Mouse (Mus musculus): ENCODE data around the gene Dck.
A peak's percentile ranks its signal among the peaks of the same experiment; 100 is the strongest.

Gene Dck

DNA sequence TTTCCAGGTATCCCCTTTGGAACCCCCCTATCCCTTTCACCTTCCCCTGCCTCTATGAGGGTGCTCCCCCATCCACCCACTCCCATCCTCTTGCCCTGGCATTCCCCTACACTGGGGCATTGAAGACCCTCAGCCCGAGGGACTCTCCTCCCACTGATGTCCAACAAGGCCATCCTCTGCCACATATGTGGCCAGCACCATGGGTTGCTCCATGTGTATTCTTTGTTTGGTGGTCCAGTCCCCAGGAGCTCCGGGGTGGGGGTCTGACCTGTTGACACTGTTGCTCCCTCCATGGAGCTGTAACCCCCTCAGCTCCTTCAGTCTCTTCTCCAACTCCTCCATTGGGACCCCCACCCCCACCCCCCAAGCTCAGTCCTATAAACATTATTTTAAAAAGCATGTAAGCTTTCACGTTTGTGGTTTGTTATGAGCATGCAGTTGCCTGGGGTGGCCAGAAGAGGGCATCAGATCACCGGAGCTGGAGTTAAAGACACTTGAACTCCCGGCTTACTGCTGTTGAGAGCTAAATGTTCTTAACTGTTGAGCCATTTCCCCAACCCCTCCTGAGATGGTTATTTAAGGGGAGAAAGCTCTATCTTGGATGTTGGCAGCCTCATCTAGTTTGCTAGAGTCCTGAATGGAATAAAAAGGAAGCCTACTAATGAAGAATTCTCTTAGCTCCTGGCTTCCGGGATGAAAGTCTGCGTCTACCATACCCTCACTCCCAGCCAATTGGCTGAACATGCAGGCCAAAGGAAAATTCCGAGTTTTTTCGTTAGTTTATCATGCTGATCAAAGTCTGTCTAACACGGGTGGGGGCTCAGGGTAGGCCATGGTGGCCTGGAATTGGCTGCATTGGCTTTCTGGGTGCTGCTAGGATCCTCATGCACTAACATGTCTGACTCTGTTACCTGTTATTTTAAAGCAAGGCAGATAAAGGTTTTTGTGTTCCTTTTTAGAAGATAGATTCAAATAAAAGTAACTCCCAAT is 26.8 kb downstream of the Dck start:
- peak; percentile 59 for DNase-seq (ENCODE audit: low read depth, low spot score)

DNA sequence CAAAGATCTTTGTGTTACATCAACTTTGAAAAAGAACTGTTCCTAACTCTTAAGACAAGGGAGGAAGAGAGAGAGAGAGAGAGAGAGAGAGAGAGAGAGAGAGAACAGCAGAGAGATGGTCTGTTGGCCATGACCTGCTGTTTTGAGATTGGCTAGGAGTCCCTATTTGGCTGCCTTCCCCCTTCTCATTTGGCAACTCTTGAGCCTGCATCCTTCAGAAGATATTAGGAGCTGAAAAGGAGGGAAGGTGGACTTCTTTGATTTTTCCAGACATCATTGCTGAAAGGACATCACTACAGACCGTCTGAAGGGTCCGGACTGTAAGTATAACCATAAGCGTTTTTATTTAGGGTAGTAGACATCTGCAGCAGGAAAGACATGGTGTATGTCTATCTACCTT is 28.9 kb downstream of the Dck start:
- no peak for DNase-seq (ENCODE audit: low read depth, low spot score)

DNA sequence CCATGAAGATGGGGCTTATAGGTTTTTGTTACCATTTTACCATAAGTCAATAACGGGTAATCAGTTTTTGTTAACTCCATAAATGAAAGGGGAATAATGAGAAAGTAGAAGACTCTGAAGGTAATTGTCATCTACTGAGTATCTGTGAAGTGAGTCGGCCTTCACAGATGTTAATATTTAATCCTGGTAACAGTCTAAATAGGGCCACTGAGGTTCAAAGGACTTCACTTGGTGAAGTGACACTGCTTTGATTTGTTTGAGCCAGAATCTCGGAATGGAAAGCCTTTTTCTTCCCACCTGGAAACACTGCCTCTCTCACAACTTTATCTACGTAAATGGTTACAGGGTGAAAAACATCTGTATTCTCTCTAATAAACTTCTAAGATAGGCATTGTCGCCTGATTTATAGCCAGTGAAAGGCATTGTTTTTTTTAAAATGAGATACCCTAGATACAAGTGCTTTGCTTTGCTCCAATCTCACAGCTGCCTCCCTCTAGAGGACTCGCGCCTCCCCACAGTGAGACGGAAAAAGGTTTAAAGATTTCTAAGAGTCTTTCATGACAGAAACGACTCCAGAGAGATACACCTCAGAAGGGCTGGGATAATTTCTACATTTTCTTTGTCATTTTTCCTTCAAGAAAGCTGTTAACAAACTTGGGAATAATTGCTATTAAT is 31.3 kb downstream of the Dck start:
- no peak for DNase-seq (ENCODE audit: low read depth, low spot score)

DNA sequence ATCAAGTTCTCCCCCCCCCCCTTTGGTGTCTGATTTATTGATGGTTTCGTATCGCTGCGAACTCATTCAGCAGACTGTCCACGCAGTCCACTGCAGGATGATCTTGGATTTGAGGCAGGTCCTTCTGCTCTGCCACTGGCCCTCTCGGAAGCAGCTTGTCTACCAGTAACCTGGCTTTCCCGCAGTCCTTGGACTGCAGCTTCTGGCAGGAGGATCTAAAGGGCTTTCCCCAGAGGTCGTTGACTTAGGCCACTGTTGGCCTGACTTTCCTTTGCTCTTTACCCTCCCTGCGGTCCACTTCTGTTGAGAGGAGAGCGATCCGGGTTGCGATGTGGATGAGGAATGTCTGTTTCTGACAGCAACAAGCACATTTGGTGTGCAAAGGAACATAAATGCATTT is 31.8 kb downstream of the Dck start:
- no peak for DNase-seq (ENCODE audit: low read depth, low spot score)

DNA sequence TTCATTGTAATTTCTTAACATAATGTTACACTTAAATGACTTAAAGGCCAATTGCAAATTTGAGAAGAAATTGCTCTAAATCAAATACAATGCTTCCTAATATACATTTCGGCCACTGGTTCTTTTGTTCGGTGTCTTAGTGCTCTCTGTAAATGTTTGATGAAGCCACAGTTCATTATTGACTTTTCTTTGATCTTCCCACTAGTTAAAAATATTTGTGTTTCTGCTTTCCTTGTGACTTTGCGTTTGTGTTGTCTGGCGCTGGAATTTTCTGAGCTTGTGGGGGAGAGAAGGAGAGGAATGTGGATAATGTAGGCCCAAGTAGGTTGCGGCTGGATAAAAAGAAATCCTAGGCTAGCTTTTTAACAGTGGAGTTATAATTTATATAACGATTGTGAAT is 32.3 kb downstream of the Dck start:
- no peak for DNase-seq (ENCODE audit: low read depth, low spot score)

DNA sequence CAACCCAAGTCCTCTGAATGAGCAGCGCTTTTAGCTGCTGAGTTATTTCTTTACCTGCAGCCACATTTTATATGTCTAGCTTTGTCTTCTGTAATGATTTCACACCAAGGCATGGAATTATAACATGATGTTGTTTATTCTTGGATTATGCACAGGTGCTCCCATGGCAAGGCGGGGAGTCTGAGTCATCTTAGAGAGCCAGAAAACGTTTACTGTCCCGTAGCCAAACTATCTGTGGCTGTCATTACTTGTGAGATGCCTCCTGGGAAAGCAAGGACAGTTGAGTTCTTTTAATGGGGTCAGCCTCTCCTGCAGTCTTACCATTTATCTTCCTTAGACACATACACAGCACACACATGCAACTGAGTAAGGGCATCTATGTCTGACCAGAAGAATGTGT is 40.8 kb downstream of the Dck start:
- no peak for DNase-seq (ENCODE audit: low read depth, low spot score)

DNA sequence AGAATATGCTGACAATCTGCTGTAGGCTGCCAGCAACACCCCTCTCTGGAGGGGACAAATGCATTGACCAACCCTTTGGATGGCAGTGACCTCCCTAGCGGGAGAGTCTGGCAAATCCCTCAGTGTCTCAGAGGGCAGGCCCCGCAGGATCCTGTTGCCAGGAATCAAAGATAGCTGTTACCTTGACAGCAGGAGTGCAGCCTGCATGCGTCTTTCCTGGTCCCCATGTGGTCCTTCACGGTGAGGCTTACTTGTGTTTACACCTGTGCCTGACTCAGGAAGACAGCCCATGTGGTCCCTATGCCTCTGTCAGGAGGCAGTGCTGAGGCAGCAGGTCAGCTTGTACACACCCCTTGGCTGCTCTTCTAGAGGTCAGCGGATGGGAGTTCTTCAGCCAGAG is 41.5 kb downstream of the Dck start:
- DNase-seq (ENCODE audit: low read depth, low spot score) = no peak

DNA sequence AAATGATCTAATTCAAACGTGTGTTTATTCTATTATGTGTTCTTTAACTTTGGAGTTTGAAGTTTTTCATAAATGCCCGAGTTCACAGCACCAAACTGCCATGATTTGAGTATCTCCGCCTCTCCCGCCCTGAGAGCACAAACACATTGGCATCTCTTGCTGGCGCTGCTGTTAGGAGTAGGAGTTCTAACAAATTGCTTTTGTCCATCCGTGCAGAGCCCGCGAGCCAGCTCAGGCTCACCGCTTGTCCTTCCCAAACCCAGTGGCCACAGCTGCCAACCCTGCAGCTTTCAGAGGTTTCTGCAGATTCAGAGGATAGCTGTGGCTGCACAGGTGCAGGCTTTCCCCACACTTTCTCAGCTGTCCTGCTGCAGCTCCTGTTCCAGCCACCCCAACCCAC is 42.5 kb downstream of the Dck start:
- DNase-seq (ENCODE audit: low read depth, low spot score) = no peak

DNA sequence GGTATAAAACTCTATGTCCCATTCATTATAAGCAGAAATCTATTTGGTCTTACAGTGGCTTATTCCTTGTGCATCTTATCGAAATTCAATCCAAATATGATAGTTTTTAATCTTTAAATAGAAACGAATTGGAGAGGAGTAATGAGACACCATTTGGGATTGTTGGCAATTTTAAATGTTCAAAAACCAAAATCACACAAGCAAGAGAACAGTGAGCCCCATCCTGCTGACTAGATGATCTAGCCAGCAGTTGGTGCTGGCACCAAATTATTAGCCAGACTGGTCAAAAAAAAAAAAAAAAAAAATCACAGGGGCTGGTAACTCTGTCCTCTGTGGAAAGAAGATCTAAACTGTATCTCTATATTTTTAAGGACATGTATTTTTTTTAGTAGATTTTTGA is 48.4 kb downstream of the Dck start:
- no peak for DNase-seq (ENCODE audit: low read depth, low spot score)

DNA sequence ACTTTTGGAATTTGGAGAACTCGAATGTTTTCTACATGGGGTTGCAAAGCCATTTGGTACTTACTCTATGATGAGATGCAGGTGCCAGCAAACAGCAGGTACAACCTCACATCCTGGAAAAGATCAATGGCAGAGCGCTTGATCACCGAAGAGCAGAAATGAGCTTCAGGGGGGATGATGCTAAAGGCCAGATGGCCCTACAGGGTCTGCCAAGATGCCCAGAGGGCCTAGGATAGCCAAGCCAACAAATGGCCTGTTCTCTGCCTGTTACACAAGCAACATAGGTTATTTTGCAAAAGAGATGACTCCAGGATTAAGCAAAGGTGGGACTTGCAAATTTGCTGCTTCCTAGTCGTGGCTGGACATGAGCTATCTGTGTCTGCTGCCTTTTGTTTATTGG is 49.8 kb downstream of the Dck start:
- DNase-seq (ENCODE audit: low read depth, low spot score) = no peak

DNA sequence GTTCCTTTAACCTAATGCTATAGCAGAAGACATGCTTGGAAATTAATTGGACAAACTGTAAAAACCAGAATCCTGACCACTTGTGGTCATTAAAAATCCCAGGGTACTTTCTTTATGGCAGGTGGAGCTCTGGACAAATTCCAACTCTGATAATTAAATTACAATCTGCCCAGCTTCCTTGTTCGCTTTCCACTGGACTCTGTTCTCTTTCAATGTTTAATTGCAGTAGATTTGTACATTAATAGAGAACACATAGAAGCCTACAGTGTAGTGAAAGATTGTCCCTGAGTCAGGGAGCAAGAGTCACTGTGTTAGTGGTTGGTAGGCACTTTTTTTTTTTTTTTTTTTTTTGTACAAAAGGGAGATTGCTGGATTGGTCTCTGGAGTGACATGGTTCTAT is 56.7 kb downstream of the Dck start:
- DNase-seq (ENCODE audit: low read depth, low spot score) = peak; percentile 10

DNA sequence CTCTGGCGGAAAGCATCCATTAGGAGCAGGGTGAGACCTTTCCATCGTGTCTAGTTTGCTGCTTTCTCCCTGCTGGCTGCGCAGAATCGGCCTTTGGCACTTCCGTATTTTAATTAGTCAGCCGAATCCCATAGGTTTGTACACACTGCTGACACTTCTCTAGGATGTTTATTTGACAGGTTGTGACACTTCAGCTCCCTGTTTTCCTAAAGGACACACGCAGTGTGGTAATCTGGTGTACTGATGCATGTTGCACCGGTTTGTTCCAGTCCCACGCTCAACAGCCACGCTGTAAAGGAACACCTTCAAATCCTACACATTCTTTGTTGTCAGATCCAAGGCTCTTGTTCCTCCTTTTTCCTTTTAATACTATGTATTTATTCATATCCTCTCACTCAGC is 60.0 kb downstream of the Dck start:
- DNase-seq (ENCODE audit: low read depth, low spot score) = no peak

DNA sequence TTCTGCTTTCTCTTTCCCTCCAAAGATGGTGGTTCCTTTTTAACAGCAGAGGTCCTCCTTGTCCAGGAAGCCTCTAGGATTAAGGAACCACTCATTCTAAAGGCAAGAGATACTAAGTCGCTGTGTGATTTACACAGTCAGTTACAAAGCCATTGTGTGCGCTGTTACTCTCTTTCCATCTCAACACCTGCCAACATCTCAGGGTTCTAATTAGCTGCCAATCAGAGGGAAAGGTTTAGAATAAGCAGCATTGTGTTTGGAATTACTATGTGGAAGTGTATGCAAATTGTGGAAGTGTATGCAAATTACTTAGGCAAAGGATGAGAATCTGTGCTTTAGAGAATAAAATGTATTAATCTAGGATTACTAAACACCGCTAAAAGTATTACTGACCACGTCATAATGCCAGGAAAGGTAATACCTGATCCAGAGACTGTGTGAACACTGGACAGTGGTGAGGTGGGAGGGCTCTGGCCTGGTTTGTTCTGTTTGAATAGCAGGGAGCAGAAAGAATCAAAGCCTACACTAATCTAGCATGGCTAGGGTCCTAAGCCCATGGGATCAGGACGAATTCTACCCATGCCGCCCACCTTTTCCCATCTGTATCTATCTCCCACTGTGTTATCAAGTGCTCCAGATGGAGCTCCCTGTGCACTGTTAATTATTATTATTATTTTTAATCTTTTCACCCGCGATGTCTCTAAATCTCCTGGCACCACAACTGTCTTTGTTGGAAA is 65.2 kb downstream of the Dck start:
- DNase-seq (ENCODE audit: low read depth, low spot score) = no peak

DNA sequence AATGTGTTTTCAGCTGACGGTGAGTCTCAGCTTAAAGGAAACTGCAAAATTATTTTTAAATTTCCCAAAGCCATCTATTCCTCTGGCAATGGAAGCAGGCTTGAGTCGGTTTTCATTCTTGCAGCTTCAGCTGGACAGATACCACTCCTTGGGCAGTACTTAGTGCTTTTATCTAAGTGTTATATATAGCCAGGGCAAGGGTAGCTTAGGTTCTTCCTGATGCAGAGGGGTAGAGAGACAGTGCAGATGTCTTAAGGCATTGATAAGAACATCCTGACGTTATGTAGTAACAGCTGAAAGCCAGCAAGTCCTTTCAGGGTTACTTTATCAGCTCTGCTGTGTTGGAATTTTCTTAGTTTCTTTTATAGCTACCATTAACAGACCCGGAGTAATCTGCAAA is 66.1 kb downstream of the Dck start:
- no peak for DNase-seq (ENCODE audit: low read depth, low spot score)

DNA sequence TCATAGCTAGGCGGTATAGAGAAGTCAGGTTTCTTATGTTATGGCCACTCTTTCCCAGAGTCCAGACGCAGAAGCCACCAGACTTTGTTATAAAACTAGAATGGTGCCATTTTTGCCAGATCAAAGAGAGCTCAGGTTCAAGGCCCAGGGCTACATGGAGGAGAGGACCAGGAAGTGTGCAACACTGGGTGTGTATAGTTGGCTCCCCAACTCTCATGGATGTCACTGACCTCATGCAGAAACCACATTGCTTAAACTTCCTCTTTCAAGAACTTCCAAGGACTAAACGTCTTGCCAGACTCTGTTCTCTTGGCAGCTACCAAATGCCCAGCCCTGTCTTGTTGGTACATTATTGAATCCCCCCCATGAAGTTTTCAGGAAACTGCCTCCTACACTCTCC is 67.1 kb downstream of the Dck start:
- no peak for DNase-seq (ENCODE audit: low read depth, low spot score)
